Mouse (Mus musculus) cerebellum, adult 8-10 months (tissue): ENCODE results near the gene Cyp4v3.
"Not testable (repeated sequence)": the region's sequence is repeated elsewhere in the genome, so short reads cannot be mapped to it uniquely, and the experiment has no call there.

ENCODE experiments used
- DNase-seq: peaks from one replicate; pipeline ENCODE4 v3.0.0; 2022

The Cyp4v3 gene

DNA sequence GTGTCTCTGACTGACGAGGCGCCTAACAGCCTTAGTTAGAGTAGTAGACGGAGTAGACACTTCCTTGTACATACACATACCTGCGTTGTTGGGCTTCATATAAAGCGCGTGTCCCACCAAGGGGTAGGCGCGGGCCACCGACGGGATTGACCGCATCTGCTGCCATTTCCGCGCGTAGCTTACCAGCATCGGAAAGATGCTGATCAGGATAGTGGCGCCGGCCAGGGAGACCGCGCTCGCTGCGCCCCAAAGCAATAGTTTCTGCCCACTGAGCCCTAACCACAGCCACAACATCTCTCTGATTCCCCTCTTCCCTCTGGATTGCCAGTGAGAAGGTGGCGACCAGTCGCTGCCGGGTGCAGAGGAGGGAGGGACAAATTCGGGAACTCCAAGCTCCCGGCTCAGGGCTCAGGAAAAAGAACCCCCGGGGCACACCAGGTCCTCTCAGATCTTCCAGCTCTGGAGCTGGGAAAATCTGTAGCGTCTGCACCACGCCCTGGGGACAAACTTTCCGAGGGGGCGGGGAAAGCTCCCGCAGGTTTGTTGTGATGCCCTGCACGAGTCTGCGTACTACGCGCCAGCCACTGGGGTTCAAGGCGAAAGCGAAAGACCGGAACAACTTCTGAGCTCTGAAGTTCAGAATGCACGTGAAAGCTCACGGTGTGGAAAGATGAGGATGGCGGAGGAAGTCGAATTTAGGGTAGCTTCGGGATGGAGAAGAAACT is at the start of gene Cyp4v3:
Cyp4v3 (minus strand) TSS at position 532 of the 725 bp plus-strand sequence.
- DNase-seq, result no peak

DNA sequence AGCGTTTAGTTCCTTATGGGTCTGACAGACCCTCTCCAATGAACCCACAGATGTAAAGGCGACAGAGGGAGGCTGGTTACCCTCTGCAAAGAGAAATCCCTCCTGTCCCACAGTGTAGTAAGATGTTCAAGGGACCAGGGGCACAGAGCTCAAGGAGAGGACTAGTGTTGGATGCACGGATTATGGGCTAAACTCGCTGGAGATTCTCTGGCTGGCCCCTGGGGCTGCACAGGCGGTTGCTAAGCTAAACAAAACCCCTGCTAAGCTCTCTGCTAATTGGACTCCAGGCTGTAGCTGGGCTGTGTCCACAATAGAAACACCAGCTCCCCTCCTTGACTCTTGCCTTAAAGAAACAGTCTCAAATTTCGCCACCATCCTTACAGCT is 48.9 kb upstream of the Cyp4v3 start, which contains the start of gene Fam149a:
Fam149a (minus strand) TSS at position 329 of the 385 bp plus-strand sequence.
- no peak for DNase-seq

- no peak for DNase-seq
Measured at GRCm38 (mm10) chr8:45381075-45381962, 48.3 kb upstream of the Cyp4v3 start.

DNA sequence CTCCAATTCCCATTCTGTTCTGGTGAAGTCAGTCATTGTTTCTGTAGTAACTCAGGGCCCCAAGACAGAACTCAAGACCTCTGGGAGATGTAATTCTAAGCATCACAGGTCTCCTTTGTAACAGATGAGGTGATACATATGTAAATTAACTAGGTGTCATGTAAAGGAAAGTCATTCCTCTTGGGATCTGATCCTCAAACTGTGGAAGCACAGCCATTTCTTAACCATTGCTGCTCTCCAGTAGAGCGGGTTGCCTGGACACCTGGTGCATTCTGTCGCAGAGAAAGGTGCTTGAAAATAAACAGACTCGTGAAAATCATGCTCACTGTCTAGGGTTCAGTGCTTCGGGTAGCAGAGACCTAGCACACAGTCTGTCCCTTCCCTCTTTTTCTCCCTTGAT is 47.6 kb upstream of the Cyp4v3 start:
- no peak for DNase-seq

DNA sequence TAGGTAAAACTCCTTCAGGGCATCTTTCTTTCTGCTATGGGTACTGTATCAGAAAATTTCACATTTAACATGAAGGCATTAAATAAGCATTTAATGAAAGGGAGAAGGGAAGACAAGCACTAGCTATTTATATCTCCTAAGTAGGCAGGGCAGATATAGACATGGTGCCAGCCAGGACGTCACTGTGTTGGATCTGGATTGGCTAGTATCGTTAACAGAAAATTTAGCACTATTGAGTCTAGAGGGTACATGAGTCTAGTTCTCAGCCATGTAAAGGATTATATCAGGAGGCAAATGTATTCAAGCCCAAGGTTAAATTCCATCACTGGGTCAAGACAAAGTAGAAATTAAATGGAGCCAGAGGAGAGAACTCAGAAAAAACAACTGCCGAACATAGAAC is 41.1 kb upstream of the Cyp4v3 start:
- no peak for DNase-seq

GRCm38 (mm10) chr8:45367154-45367553 is 34.1 kb upstream of the Cyp4v3 start:
- no peak for DNase-seq

DNA sequence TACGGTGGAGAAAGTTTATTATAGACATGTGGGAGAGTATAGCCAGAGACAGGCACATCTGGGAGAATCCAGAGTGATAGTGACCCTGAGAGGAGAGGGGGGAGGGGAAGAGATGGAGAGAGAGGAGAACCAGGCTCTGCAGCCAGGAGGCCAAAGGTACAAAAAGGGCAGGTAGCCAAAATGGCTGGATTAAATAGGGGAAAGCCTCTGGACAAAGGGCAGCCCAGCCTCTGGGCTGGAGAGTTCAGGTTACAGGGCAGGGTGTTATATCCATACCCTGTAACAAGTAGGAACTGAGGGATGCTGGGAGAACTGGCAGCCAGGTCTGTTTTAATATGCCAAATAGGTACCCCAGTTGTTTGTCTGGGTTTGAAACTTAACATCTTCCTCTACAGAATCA is 30.2 kb upstream of the Cyp4v3 start:
- DNase-seq, result no peak

- no peak for DNase-seq
Measured at GRCm38 (mm10) chr8:45362323-45362722, 29.3 kb upstream of the Cyp4v3 start.

DNA sequence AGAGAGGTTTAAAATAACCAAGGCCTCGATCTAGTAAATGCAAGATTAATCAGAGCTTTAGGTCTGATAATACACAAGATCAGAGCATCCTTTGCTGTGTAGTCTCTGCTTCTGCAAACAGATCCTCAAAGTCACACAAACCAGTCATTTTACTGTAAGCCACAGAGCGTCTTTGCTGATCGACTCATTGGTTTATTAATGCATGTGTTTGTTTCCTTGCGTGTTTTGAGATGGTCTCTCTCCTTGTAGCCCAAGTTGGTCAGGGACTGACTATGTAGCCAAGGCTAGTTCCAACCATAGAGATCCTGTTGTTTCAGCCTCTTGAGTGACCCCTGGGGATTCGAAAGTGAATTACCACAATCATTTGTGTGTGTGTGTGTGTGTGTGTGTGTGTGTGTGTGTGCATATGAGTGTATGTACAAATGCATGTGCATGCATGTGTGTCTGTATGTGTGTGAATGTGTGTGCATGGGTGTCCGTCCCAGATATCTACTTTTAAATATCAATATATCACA is 26.1 kb upstream of the Cyp4v3 start:
- DNase-seq, result peak; percentile 7

DNA sequence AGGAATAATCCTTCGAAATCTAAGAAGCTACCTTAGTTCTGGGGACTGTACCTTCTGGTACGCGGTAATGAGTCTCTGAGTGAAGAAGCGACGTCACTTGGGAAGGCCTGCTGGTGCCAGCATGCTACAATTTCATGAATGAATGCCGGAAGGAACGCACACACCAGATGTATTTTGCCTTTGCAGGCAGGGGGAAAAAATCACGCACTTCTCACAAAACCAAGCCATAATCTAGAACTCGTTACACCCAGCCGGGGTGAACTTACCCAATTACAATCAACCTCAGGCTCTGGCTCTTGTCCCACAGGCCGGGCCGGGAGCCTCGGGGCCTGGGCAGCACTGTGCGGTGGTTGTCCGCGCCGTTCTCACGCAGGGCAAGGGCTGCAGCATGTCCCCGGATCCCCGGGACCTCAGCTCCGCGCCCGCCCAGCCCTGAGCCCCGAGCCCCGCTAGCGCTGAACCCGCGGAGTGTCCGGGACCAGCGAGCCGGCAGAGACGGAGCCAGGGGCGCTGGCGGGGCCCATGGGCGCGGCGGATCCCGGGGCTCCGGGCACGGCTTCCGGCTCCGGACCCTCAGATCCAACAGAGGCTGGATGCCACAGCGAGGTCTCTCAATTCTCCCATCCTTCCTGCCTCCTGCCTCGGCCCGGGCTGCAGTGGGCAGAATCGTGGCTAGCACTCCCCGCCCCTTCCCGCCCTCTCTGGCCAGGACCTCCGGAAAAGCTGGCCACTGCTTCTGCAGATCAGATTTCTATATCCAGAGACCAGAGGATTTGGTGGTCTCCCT is 25.3 kb upstream of the Cyp4v3 start:
- peak; percentile 45 for DNase-seq

DNA sequence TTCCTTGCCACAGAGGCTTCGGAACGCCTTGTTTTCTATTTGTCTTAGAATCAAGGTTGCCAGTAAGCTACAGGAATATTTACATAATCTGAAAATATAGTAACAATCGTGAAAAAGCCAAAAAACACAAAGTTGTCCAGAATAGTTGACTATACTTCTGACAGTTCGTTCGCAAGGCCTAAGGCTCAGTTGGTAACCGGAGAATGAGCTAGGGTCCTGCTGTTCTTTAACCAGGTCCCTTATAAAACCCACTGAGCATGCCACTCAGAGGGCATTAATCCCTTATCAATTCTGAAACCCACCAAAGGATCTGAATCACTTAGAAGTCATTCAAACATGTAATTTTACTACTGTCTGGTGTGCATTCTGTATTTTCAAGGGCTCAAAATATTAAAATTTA is 22.8 kb upstream of the Cyp4v3 start:
- DNase-seq, result no peak

GRCm38 (mm10) chr8:45345031-45345430 is 12.0 kb upstream of the Cyp4v3 start:
- DNase-seq, result peak; percentile 63

GRCm38 (mm10) chr8:45344298-45344697 is 11.3 kb upstream of the Cyp4v3 start:
- DNase-seq, result no peak

DNA sequence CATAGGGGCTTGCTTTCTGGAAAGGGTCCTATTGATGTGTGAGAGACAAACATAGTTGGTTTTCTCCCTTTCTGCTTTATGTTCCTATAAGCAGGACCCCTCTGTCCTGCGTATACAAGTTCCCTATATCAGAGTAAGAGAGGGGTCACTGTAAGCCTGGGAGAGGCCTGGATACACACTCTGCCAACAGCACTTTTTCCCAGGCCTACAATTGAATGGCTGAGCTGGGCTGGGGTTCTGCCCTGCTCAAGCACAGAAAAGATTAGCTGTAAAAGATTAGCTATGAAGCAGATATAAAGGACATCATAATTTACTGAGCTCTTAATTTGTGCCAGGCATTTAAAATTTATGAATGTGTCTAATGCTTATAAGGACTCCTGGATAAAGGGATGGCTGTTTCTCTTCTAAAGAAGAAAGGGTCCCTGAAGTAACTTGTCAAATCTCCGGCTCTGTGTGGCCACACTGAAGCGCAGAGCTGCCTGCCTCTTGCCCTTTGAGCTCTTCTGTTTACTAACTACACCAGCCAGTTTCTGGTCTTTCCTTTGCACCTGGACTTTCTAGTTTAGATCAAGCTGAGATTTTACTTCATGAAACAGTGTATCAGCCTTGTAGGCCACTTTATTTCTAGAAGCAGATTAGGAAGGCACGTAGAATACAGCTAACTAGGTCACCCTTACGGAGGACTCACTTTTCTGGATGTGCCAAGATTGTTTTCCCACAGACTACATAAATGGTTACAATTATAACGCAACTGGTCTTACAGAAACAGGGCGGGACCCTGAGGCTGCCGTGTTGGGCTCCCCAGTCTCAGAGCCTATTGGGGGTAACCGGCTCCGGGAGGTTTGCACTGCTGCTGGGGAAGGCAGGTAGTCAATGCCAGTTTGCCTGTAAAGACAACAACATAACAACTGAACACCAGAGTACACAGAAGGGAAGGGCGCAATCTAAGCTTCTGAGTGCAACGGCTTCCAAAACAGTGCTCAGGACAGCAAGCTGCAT is 8.9 kb upstream of the Cyp4v3 start:
- DNase-seq, result no peak

GRCm38 (mm10) chr8:45333493-45333892 is 477 bp upstream of the Cyp4v3 start:
- DNase-seq, result no peak

DNA sequence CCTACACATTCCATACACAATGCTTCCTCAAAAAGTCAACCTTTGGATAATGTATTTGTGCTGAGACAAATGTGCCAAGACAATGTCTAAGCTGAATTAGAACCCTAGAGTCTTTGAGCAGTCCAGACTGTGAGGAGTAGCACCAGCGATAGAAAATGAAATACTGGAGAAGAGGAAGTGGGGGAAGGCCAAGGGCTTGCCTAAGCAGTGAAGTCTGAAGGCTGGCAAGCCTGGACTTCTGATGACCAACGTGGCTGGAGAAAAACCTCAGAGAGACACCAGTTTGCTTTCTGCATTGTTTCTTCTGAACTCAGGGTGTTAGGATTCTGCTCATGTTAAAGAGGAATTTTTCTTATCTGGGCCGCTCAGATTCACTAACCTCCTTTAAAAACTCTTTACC is 2.2 kb downstream of the Cyp4v3 start:
- no peak for DNase-seq

DNA sequence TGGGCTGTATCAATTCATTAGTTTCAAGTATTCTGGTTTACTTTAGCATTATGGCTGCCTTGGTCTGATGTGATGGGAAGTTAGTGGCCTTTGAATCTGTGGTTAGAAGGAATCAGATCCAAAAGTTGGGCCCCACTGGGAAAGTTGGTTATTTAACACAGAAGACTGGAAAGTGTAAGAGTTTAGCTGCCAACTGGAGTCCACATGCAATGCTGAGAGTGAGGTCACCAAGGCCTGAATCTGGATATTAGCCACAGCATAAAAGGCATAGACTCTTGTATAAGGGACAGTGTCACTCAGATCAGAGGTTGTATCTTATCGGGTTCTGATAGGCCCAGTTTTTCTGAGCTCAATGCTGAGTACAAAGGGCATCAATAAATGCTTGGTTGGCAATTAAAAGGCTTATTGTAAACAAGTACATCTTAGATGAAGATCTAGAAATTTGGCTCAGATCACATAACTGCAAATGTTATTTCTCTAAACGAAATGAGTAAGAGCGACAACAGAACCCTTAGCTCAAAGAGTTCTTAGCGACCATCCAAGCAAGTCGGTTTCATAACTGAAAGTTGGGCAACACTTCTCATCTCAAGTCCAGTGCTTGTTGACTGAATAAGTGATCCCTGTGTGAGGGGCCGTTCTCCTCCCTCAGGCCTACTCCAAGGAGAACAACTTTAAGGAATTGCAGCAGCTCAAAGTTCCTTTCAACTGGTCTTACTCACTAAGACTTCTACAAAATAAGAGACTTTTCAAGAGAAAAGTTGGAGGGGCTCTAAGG is 3.6 kb downstream of the Cyp4v3 start:
- no peak for DNase-seq

GRCm38 (mm10) chr8:45327076-45327475 is 5.9 kb downstream of the Cyp4v3 start:
- not testable (repeated sequence) for DNase-seq

GRCm38 (mm10) chr8:45324151-45324550 is 8.9 kb downstream of the Cyp4v3 start:
- DNase-seq, result no peak

DNA sequence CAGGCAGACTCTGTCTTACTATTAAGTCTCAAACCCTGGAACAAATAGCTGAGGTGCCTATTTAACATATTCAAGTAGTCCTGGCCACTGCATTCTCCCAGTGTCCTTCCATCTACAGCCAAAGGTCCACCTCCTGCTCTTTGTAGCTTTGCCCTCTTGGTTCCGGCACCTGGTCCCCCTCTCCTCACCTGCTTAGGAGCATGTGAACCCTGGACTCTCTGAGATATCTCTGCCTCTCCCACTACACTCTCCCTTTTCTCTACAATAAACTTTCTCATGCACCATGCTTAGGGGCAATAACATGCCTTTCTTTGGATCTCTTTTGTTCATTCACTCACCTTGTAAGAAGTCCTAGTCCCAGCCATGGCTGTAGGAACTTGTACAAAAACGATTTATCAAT is 11.7 kb downstream of the Cyp4v3 start:
- no peak for DNase-seq

DNA sequence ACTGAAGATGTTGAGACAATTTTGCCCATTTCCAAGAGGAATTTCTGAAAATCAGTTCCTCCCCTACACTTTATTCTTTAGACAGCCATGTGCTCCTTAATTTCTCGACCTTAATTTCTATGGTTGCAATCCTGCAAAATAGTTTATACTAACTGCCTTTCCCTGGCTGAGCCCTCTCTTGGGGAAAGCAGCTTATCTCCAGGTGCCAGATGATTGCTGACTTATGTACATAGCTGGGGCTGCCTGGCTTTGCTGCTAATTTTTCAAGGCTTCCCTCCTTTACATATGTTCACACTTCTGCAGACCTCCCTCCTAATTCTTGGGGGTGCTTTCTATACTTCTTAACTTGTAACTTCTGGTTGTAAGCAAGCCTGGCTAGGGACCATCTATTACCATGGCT is 12.1 kb downstream of the Cyp4v3 start:
- no peak for DNase-seq
